Mouse (Mus musculus) neural tube, embryonic 13.5 days (tissue): ENCODE data around the gene Hlcs. TPM values are rescaled to one million over a fixed set of nuclear protein-coding genes. Genes with fewer than 3 reads are reported as not detected.

ENCODE experiments used
- ATAC-seq: fragments of 200-750 bp; cut with Nextera tagmentation; 2 replicates; pipeline ENCODE4 v1.8.0; 2017; ENCODE audit warnings: low read depth, mild to moderate bottlenecking, moderate TSS enrichment, moderate library complexity
- H3K27ac ChIP-seq: fragments of 300-500 bp; sonication (generic); replicated peaks from 2 replicates; pipeline ENCODE4 v1.5.1; 2015; ENCODE audit warnings: moderate library complexity, mild to moderate bottlenecking, inconsistent platforms
- H3K27me3 ChIP-seq: fragments of 300-500 bp; sonication (generic); 2 replicates; pipeline ENCODE4 v1.6.1; 2015; ENCODE audit warnings: mild to moderate bottlenecking, inconsistent platforms
- H3K36me3 ChIP-seq: fragments of 300-500 bp; sonication (generic); 2 replicates; pipeline ENCODE4 v1.6.1; 2015; ENCODE audit warnings: mild to moderate bottlenecking, inconsistent platforms
- H3K4me1 ChIP-seq: fragments of 300-500 bp; sonication (generic); replicated peaks from 2 replicates; pipeline ENCODE4 v1.6.1; 2015; ENCODE audit warnings: inconsistent platforms
- H3K4me2 ChIP-seq: fragments of 300-500 bp; sonication (generic); 2 replicates; pipeline ENCODE4 v1.6.1; 2015; ENCODE audit warnings: inconsistent platforms, mild to moderate bottlenecking, moderate library complexity
- H3K4me3 ChIP-seq: fragments of 300-500 bp; sonication (generic); 2 replicates; pipeline ENCODE4 v1.5.1; 2015; ENCODE audit warnings: mild to moderate bottlenecking, inconsistent platforms
- H3K9ac ChIP-seq: fragments of 300-500 bp; sonication (generic); 2 replicates; pipeline ENCODE4 v1.6.1; 2015; ENCODE audit warnings: moderate library complexity, mild to moderate bottlenecking, inconsistent platforms
- H3K9me3 ChIP-seq: fragments of 300-500 bp; sonication (generic); 2 replicates; pipeline ENCODE4 v1.6.1; 2016; ENCODE audit warnings: inconsistent platforms
- WGBS: fragments of 180-500 bp; shearing (Covaris S2); methylation state at CpG from one replicate; pipeline ENCODE4 v1.1.7; 2015; 5-methylcytosine and 5-hydroxymethylcytosine counted together
- polyA plus RNA-seq: library from polyadenylated mRNA; unstranded; fragments of >200 nt; fragmentation: Nextera tagmentation; extraction: Ambion mirVana; gene quantifications from 2 replicates; pipeline ENCODE4 v1.2.1, GENCODE M21; 2015

Hlcs gene
- polyA plus RNA-seq, 1 experiment from 2014 or later, result 7.9 TPM

DNA sequence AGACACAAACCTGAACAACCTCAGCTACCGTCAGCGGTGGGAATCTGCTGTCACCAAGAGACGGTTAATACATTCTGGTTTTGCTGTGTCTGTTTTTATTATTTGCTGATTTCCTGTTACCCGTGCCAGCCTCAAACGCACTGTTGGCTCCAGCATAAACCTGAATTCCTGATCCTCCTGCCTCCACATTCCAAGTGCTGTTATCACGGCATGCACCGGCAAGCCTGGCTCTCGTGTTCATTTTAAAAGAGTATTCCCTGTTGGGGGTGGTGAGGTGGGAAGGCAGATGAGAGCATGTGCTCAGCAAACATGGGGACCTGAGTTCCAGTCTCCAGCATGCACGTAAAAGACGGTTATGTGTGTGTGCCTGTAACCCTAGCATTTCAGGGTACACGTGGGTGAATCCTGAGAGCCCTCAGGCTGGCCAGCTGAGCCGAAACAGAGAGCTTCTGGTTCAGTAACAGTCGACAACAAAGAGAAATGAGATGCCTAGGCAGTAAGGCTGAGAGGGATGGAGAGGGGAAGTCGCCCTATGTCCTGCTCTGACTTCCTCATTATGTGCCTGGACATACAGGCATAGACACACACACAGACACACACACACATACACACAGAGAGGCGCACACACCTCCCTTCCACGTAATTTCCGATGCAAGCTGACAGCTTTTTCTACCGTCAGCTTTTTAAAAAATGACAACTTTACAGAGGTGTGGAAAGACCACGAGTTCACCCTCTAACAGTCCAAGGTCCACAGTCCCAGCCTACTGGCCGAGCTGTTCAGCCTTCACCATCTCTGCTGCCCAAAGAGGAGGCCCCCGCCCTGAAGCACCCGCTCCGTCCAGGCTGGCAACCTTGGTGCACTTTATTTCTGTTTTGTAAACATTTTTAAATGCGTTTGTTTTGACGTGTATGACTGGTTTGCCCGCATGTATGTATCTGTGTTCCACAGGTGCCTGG lies 107.6 kb downstream of the Hlcs start:
- Histone ChIP-seq H3K9me3 (no peaks in the 10 kb centered on the region), H3K36me3 (no peaks in the 10 kb centered on the region), H3K4me1 (peaks cover 14% of the 10 kb centered on the region; the same call in 1 of the 2 replicates), H3K9ac (no peak overlapping the region), H3K27me3 (no peaks in the 10 kb centered on the region), H3K4me3 (no peak overlapping the region), H3K4me2 (no peak overlapping the region), H3K27ac (no peak overlapping the region)
- ATAC-seq, result no peak
- 82% methylated on average over 26 of the region's 26 CpGs for WGBS

DNA sequence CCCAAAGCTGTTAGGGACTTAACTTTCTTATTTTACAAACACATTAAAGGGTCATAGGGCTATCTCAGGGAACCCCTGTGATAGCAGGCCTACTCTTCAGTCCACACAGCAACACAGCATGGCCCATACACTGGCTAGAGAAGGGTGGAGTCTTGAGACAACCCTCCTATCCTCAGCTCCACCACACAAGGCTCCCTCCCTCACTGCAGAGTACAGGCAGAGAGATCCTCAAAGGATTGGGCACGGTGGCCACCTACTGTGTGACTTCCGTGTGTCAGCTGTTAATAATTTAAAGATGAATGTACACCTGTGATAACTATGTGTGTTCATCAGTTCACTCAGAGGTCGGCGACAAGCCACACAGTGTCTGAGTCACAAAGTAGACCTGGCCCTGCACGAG lies 112.0 kb downstream of the Hlcs start:
- no peak overlapping the region for H3K4me3 ChIP-seq
- WGBS, result 62% methylated on average over 5 of the region's 5 CpGs
- no peaks in the 10 kb centered on the region for H3K27me3 ChIP-seq
- H3K9me3 ChIP-seq, result no peaks in the 10 kb centered on the region
- H3K4me1 ChIP-seq, result peaks cover 14% of the 10 kb centered on the region; the same call in 1 of the 2 replicates
- H3K36me3 ChIP-seq, result no peaks in the 10 kb centered on the region
- H3K9ac ChIP-seq, result no peak overlapping the region
- H3K4me2 ChIP-seq, result no peak overlapping the region
- H3K27ac ChIP-seq, result no peak overlapping the region
- ATAC-seq, result no peak

DNA sequence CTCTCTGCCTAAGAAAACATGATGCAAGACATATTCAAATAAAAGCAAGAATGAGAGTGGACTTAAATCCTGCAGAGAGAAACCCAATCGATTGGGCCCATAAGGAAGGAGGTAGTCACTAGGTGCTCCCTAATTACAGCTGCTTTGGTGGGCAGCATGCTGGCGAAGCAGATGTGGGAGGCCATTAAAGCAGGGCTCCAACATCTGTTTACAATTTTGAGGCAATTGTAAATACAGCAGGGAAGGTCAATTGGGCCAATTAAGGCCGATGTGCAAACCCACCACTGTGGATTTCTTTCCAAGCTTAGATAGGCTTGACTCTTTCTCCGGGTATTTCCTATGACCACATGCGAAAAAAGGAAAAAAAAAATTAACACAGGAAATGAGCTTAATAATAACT lies 117.5 kb downstream of the Hlcs start:
- H3K4me1 ChIP-seq, result peaks cover 7% of the 10 kb centered on the region
- H3K4me2 ChIP-seq, result no peak overlapping the region
- 20% methylated on average over 5 of the region's 5 CpGs for WGBS
- no peak overlapping the region for H3K4me3 ChIP-seq
- H3K36me3 ChIP-seq, result no peaks in the 10 kb centered on the region
- H3K27ac ChIP-seq, result no peak overlapping the region
- H3K27me3 ChIP-seq, result peaks cover 3% of the 10 kb centered on the region; the same call in 1 of the 2 replicates
- H3K9ac ChIP-seq, result no peak overlapping the region
- no peak for ATAC-seq
- H3K9me3 ChIP-seq, result no peaks in the 10 kb centered on the region

DNA sequence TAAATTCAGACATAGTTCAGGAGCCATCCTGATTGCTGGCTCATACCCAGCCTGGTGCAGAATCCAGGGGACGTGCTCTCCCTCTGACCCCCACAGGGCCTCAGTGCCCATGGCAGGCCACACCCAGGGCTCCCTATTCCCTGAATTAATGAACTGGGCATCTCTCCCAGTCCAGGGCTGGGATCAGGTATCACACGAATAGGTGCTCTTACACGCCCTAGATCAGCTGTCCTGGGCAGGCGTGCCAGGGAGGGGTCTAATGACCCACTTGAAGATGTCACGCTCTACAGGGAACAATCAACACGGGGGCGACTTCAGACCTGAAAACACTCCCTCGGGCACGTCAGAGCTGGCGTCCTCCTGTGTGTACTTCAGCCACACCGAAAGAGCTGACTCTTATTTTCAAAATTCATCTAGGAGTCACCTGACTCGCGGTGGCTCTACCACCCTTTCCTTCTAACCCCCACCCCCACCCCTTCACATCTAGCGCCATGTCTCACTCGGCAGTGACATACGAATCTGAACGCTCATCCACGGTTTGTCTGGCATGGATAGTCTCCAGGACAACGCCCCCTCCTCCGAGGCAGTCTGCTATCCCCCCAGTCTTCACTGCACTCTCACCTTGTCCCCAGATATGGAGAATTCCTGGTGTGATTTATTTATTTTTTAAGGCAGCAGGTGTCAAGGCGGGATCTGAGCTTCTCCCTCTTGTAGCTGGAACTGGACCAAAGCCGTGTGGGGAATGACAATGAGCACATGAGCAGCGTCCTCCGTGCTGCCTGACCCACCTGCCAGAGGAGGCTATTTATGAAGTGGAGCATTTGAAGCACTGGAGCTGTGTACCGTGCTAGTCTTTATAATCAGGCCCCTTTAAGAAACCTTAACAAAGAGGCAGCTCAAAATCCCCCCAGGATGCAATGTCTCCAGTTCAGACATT lies 121.7 kb downstream of the Hlcs start:
- H3K27ac ChIP-seq, result no peak overlapping the region
- peaks cover 7% of the 10 kb centered on the region for H3K4me1 ChIP-seq
- 81% methylated on average over 25 of the region's 25 CpGs for WGBS
- ATAC-seq, result no peak
- no peak overlapping the region for H3K4me2 ChIP-seq
- H3K36me3 ChIP-seq, result no peaks in the 10 kb centered on the region
- H3K9me3 ChIP-seq, result no peaks in the 10 kb centered on the region
- H3K4me3 ChIP-seq, result no peak overlapping the region
- no peak overlapping the region for H3K9ac ChIP-seq
- H3K27me3 ChIP-seq, result peaks cover 3% of the 10 kb centered on the region; the same call in 1 of the 2 replicates

DNA sequence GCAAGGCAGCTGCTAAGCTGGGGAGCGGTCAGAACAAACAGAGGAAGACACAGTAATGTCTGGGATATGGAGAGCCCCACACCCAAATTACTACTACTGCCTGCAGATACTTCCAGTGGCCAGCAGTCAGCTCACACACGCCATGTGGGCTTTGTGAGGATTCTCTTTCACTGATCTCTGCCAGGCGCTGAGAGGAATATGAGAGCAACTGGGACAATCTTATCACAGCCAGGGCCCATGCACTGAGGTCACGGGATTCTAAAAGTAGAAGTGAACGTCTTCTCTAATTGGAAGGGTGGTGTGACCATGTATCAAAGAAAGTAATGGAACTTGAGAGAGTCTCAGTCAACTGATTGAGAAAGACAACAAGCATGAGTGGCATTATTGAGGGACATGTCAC lies 123.1 kb downstream of the Hlcs start:
- Histone ChIP-seq H3K27ac (no peak overlapping the region), H3K4me1 (peaks cover 7% of the 10 kb centered on the region), H3K9ac (no peak overlapping the region), H3K9me3 (no peaks in the 10 kb centered on the region), H3K4me3 (no peak overlapping the region), H3K4me2 (no peak overlapping the region), H3K27me3 (peaks cover 3% of the 10 kb centered on the region; the same call in 1 of the 2 replicates), H3K36me3 (no peaks in the 10 kb centered on the region)
- WGBS, result 88% methylated on average over 5 of the region's 5 CpGs
- no peak for ATAC-seq

DNA sequence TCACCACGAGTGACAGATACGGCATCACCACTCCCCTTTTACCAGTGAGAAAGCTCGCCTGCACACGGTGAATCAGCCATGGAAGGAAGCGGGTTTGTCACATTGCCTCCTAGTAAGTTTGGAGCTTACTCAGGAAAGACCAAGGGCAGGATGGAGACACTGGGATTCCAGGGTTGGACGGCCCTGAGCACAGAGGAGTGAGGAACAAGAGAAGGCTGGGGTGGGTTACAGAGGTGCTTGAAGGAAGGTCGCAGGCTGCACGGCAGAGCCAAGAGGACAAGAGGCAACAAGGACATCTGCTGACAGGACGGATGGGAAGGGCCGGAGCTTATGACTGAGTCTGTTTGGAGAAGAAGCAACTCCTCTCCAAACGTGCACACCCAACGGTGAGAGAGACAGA lies 126.8 kb downstream of the Hlcs start:
- Histone ChIP-seq H3K4me2 (no peak overlapping the region), H3K9ac (no peak overlapping the region), H3K4me1 (no peaks in the 10 kb centered on the region), H3K36me3 (no peaks in the 10 kb centered on the region), H3K27me3 (peaks cover 28% of the 10 kb centered on the region), H3K27ac (no peak overlapping the region), H3K9me3 (no peaks in the 10 kb centered on the region), H3K4me3 (no peak overlapping the region)
- 80% methylated on average over 12 of the region's 12 CpGs for WGBS
- ATAC-seq, result no peak

DNA sequence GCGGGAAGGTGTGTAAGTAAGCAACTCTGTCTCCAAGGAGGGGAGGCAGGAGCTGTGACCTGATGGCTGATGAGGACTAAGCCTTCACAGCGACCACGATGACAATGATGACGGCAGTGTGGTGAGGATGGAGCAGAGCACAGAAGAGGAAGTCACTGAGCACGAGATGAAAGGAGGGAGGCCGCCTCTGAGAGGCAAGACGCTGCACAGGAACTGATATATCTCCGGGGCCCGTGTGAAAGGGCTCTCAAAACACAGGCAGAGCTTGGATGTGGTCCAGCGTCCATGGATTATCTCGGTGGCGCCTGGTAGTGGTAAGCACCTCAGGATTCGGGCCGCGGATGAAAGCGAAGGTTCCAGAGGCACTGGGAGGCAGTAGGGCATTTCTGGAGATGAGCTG lies 127.9 kb downstream of the Hlcs start:
- H3K9ac ChIP-seq, result no peak overlapping the region

DNA sequence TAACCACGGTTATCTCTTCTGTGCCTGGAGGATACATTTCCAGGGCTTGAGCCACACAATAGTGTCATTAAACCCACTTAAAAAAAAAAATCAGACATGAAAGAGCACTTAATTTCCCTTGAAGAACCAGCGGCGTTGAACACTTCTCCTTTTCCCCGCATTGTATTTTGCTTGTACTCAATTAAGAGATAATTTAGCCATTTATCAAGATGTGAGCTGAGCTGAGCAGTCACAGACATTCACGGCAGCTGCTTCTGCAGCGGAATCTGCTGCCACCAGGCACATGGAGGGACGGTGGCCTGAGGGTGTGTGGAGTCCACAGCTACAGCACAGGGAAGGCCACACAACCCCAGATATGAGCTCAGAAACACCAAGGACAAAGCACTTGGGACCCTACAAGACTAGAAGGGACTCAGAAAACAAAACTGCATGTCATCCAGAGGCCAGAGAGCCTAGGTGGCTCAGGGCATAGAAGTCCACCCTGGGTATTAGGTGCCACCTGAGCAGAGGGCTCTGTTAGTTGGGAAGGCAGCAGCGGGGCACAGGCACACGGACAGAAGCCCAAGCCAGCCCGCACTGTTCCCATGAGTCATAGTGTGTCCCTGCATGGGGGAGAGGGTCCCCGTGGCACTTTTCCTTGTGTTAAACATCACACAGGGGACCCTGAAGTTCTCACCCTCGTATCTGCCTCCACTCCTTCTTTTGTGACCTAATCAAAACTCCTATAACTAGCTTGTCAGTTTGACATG lies 133.1 kb downstream of the Hlcs start:
- no peaks in the 10 kb centered on the region for H3K9me3 ChIP-seq
- peaks cover 73% of the 10 kb centered on the region for H3K27me3 ChIP-seq
- whole genome bisulfite sequencing, result 35% methylated on average over 12 of the region's 12 CpGs
- no peak overlapping the region for H3K27ac ChIP-seq
- peak; percentile 64; the same call in 1 of the 2 replicates for ATAC-seq
- H3K4me2 ChIP-seq, result peak overlapping the region; percentile 27
- H3K4me1 ChIP-seq, result peaks cover 25% of the 10 kb centered on the region
- H3K4me3 ChIP-seq, result no peak overlapping the region
- H3K36me3 ChIP-seq, result no peaks in the 10 kb centered on the region
- no peak overlapping the region for H3K9ac ChIP-seq

More for the DNA sequence above, 127.9 kb downstream of the Hlcs start:
- WGBS, result 77% methylated on average over 16 of the region's 16 CpGs
- no peak for ATAC-seq
- H3K9me3 ChIP-seq, result no peaks in the 10 kb centered on the region
- no peak overlapping the region for H3K4me3 ChIP-seq
- peaks cover 3% of the 10 kb centered on the region for H3K4me1 ChIP-seq
- H3K27ac ChIP-seq, result no peak overlapping the region
- peaks cover 39% of the 10 kb centered on the region for H3K27me3 ChIP-seq
- no peaks in the 10 kb centered on the region for H3K36me3 ChIP-seq
- no peak overlapping the region for H3K4me2 ChIP-seq

DNA sequence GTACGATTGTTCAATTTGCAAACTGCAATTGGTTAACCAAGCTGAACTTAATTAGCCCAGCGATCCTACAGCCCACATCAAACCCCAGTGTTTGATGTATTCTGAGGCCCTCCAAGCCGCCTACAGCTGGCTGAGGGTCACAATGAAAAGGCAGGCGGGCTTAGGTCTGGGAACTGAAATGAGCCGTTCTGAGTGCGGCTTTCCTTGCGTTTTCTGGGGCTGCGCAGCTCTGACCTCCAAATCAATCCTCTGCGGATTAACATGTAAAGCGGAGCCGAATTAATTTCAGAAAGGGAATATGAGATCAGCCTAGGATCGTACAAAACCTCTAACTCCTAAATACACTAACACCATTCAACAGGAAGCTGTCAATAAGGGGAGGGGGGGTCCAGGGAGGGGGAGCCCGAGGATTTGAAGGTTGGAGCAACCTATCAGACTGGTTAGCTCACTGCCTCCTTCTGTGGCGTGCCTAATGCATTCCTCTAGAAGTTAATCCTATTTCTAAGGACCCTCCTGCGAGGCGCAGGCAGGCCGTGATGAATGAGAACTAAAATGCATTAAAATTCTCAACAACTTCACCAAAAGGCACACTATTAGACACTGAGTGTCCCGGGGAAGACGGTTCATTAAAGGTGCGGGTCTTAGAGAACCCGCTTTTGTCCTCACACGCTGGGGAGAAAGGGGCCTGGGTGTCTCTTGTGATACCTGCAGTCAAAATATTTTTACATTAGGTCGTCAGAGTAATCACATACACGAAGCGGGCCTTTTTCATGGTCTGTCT lies 133.8 kb downstream of the Hlcs start:
- H3K9me3 ChIP-seq, result no peaks in the 10 kb centered on the region
- H3K9ac ChIP-seq, result 0 out of 2 replicates have a peak overlapping the region, but pooled peaks have one; percentile 13
- H3K36me3 ChIP-seq, result no peaks in the 10 kb centered on the region
- no peak; the same call in 1 of the 2 replicates for ATAC-seq
- H3K4me1 ChIP-seq, result peaks cover 25% of the 10 kb centered on the region
- WGBS, result 14% methylated on average over 25 of the region's 25 CpGs
- no peak overlapping the region for H3K4me3 ChIP-seq
- H3K27me3 ChIP-seq, result peaks cover 68% of the 10 kb centered on the region
- H3K27ac ChIP-seq, result no peak overlapping the region
- peak overlapping the region; percentile 27 for H3K4me2 ChIP-seq

DNA sequence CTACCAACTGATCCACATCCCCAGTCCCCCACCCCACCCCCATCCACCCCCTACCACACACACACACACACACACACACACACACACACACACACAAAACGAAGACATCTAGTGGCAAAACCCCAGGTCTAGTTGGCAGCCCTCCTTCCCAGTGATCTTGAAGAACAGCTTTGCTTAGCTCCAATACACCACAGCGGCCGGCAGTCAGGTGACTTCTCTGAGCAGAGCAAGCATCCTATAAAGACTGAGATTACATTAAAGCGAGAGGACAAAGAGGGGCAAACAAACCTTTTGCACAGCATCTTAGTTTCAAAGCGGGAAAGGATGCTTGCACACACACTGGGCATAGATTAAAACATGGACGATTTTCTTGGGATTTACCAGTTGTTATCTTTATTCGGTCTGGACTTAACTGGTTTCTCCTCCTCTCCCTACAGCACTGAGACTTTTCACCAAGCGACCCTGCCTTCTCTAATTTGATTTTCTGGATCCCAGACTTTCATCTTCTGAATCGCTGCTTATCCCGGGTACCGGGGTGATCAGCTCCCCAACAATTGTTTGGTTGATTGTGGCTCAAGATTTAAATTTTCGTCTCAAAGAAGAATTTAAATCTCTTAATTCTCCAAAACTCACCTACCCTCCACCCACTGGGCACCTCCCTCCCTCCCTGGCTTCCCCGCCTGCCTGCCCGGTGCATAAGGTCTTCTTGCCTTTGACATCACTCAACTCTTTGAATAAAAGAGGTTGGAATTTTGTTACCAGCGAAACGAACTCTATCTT lies 134.7 kb downstream of the Hlcs start:
- Histone ChIP-seq H3K9me3 (no peaks in the 10 kb centered on the region), H3K4me1 (peaks cover 25% of the 10 kb centered on the region), H3K27me3 (peaks cover 65% of the 10 kb centered on the region), H3K4me2 (no peak overlapping the region), H3K9ac (no peak overlapping the region), H3K4me3 (no peak overlapping the region), H3K36me3 (no peaks in the 10 kb centered on the region), H3K27ac (no peak overlapping the region)
- 53% methylated on average over 16 of the region's 16 CpGs for WGBS
- no peak for ATAC-seq
